Mouse (Mus musculus) ES-E14 (cell line): ENCODE data around the gene Fam216b. TPM values are rescaled to one million over a fixed set of nuclear protein-coding genes. Genes with fewer than 3 reads are reported as not detected.
A peak's percentile ranks its signal among the peaks of the same experiment; 100 is the strongest.

Source experiments
- DNase-seq: peaks from one replicate; pipeline ENCODE4 v3.0.0-alpha.2; 2013; ENCODE audit warnings: low read depth, low spot score
- H3K27ac ChIP-seq: 2 replicates; pipeline ENCODE4 v1.5.1; 2012; ENCODE audit warnings: low read depth, mild to moderate bottlenecking, low read length, moderate library complexity, mixed read lengths; ENCODE audit not compliant: poor library complexity, insufficient read depth, severe bottlenecking
- H3K36me3 ChIP-seq: 2 replicates; pipeline ENCODE4 v1.6.1; 2012; ENCODE audit warnings: mild to moderate bottlenecking, low read length, moderate library complexity, mixed read lengths; ENCODE audit not compliant: control insufficient read depth, poor library complexity, insufficient read depth, severe bottlenecking
- H3K4me1 ChIP-seq, 2 experiments: fragments of 150-350 bp in 1 of 2; sonication (generic) in 1 of 2; 2 replicates each; pipeline ENCODE4 v1.6.1; 2012; ENCODE audit warnings: low read length in 2 of 2, mild to moderate bottlenecking in 1 of 2, mixed read lengths in 1 of 2; ENCODE audit not compliant: control insufficient read depth in 2 of 2, insufficient read depth in 2 of 2, poor library complexity in 1 of 2
- H3K4me3 ChIP-seq, 2 experiments: fragments of 150-350 bp in 1 of 2; sonication (generic) in 1 of 2; 2 replicates each; pipeline ENCODE4 v1.5.1; 2012; ENCODE audit warnings: low read length in 2 of 2, low read depth in 1 of 2, mild to moderate bottlenecking in 1 of 2, mixed read lengths in 1 of 2; ENCODE audit not compliant: insufficient read depth in 1 of 2, poor library complexity in 1 of 2, severe bottlenecking in 1 of 2
- H3K9ac ChIP-seq: 2 replicates; pipeline ENCODE4 v1.6.1; 2012; ENCODE audit warnings: low read depth, mild to moderate bottlenecking, low read length, mixed read lengths; ENCODE audit not compliant: poor library complexity, insufficient read depth, severe bottlenecking
- H3K9me3 ChIP-seq: fragments of 150-350 bp; sonication (generic); 2 replicates; pipeline ENCODE4 v1.6.1; 2012; ENCODE audit warnings: low read depth, mild to moderate bottlenecking, low read length; ENCODE audit not compliant: control insufficient read depth, insufficient read depth
- CHD2 ChIP-seq: IDR thresholded peaks from 2 replicates; pipeline ENCODE4 v1.6.1; 2014; ENCODE audit warnings: mild to moderate bottlenecking, low read depth, low read length, inconsistent platforms
- HCFC1 ChIP-seq: IDR thresholded peaks from 2 replicates; pipeline ENCODE4 v1.6.1; 2012; ENCODE audit warnings: low read length, inconsistent platforms, borderline replicate concordance; ENCODE audit not compliant: insufficient read depth
- MAFK ChIP-seq: IDR thresholded peaks from 2 replicates; pipeline ENCODE4 v1.6.1; 2014; ENCODE audit warnings: mild to moderate bottlenecking, low read depth, low read length, inconsistent platforms; ENCODE audit not compliant: insufficient read depth
- ZC3H11A ChIP-seq: IDR thresholded peaks from 2 replicates; pipeline ENCODE4 v1.6.1; 2012; ENCODE audit warnings: low read depth, mild to moderate bottlenecking, inconsistent platforms, low read length, borderline replicate concordance
- ZNF384 ChIP-seq: IDR thresholded peaks from 2 replicates; pipeline ENCODE4 v1.6.1; 2012; ENCODE audit warnings: low read depth, low read length, inconsistent platforms
- in situ Hi-C, 2 experiments: fragments of 600-800 bp; cut with MboI; formaldehyde crosslinking; loops; one replicate each; pipeline ENCODE4 v1.15.1; 2025; ENCODE audit warnings: low sequenced_read_pairs in 2 of 2, inconsistent platforms in 1 of 2; ENCODE audit not compliant: unreplicated experiment in 2 of 2
- total RNA-seq: library from RNA; depleted of rRNA; stranded (reverse); fragments of 300-350 nt; gene quantifications from 2 replicates; pipeline ENCODE4 v1.2.3, GENCODE M21; 2012; rRNA removed

Gene Fam216b
- total RNA-seq, 1 experiment, result not detected

GRCm38 (mm10) chr14:78043079-78043478 lies 45.7 kb downstream of the Fam216b start:
- H3K27ac ChIP-seq, result no peak overlapping the region
- no peak for TF ChIP-seq HCFC1
- TF ChIP-seq CHD2, result no peak
- TF ChIP-seq MAFK, result no peak
- TF ChIP-seq ZNF384, result no peak
- no peak for TF ChIP-seq ZC3H11A
- no peaks in the 10 kb centered on the region for H3K9me3 ChIP-seq
- H3K36me3 ChIP-seq, result no peaks in the 10 kb centered on the region; the same call in 1 of the 2 replicates
- in situ Hi-C loops, result no loop called here
- no peak for DNase-seq
- H3K4me3 ChIP-seq, result no peak overlapping the region
- no peaks in the 10 kb centered on the region for H3K4me1 ChIP-seq
- no peak overlapping the region for H3K9ac ChIP-seq

GRCm38 (mm10) chr14:78041886-78042526 lies 46.8 kb downstream of the Fam216b start:
- H3K9ac ChIP-seq, result no peak overlapping the region
- H3K36me3 ChIP-seq, result no peaks in the 10 kb centered on the region; the same call in 1 of the 2 replicates
- in situ Hi-C loops, result no loop called here
- H3K27ac ChIP-seq, result no peak overlapping the region
- DNase-seq, result peak; percentile 21
- TF ChIP-seq HCFC1 (no peak), ZC3H11A (peak; percentile 71), ZNF384 (no peak)
- no peaks in the 10 kb centered on the region for H3K4me1 ChIP-seq
- no peak overlapping the region for H3K4me3 ChIP-seq
- no peaks in the 10 kb centered on the region for H3K9me3 ChIP-seq

- H3K4me3 ChIP-seq, result no peak overlapping the region
- TF ChIP-seq MAFK, result no peak
- no peak for TF ChIP-seq ZNF384
- no peak for TF ChIP-seq ZC3H11A
- no peak for TF ChIP-seq HCFC1
- no peak for TF ChIP-seq CHD2
- no peaks in the 10 kb centered on the region for H3K36me3 ChIP-seq
- H3K4me1 ChIP-seq, result no peaks in the 10 kb centered on the region
- no peaks in the 10 kb centered on the region for H3K9me3 ChIP-seq
- DNase-seq, result no peak
- no peak overlapping the region for H3K27ac ChIP-seq
- H3K9ac ChIP-seq, result no peak overlapping the region
- in situ Hi-C loops, result no loop called here
These were observed 48.2 kb downstream of the Fam216b start for GRCm38 (mm10) chr14:78040643-78041042.

- Histone ChIP-seq H3K27ac (no peak overlapping the region), H3K36me3 (no peaks in the 10 kb centered on the region), H3K4me1 (no peaks in the 10 kb centered on the region), H3K9me3 (no peaks in the 10 kb centered on the region), H3K9ac (no peak overlapping the region), H3K4me3 (no peak overlapping the region)
- TF ChIP-seq CHD2 (no peak), ZNF384 (no peak), ZC3H11A (no peak), HCFC1 (no peak), MAFK (no peak)
- DNase-seq, result no peak
- in situ Hi-C loops, result no loop called here
These were observed 49.9 kb downstream of the Fam216b start for GRCm38 (mm10) chr14:78038876-78039275.

Other genes starting within 250 kb of the Fam216b start
- gene Dnajc15, start 213.9 kb downstream of the Fam216b start, total RNA-seq, result 37.9 and 53.6 TPM in 2 replicates
- not detected in 2 replicates for gene Epsti1, start 184.8 kb downstream of the Fam216b start, total RNA-seq
- 2.9 and 11.8 TPM in 2 replicates for gene Tnfsf11, start 219.0 kb upstream of the Fam216b start, total RNA-seq